Mouse (Mus musculus) ES-E14 (cell line): ENCODE results near the gene Pard3.

ENCODE experiments used
- CHD2 ChIP-seq: IDR thresholded peaks from 2 replicates; pipeline ENCODE4 v1.6.1; 2014; ENCODE audit warnings: mild to moderate bottlenecking, low read depth, low read length, inconsistent platforms
- MAFK ChIP-seq: IDR thresholded peaks from 2 replicates; pipeline ENCODE4 v1.6.1; 2014; ENCODE audit warnings: mild to moderate bottlenecking, low read depth, low read length, inconsistent platforms; ENCODE audit not compliant: insufficient read depth
- ZC3H11A ChIP-seq: IDR thresholded peaks from 2 replicates; pipeline ENCODE4 v1.6.1; 2012; ENCODE audit warnings: low read depth, mild to moderate bottlenecking, inconsistent platforms, low read length, borderline replicate concordance

GRCm38 (mm10) chr8:127638232-127639087, 574.8 kb downstream of the Pard3 start:
- no peak for TF ChIP-seq ZC3H11A
- no peak for TF ChIP-seq CHD2
- no peak for TF ChIP-seq MAFK
